12 mouse cellular contexts compared by ENCODE assay signal in the genomic region with DNA sequence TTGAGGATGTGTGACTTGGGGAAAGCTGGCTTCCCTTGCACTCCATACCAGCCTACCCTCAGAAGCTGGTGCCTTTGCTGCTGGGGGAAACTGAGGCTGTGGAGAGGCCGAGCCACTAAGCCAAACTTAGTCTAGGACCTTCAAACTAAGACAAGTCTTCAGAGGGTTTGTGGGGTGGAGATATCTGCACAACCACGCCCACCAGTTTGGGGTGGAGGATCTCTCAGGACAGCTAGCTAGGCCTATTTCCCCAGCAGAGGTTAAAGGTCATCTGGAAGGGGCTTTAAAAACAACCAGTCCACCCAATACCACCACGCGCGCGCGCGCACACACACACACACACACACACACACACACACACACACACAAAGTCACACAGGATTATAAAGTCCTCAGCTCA. TPM values are rescaled to one million over a fixed set of nuclear protein-coding genes. Genes with fewer than 3 reads are reported as not detected.
DNase-seq lines count a peak whose midpoint lies in the region; ATAC-seq lines count a peak whose summit lies in the region.
"Had no signal": no experiment of that assay in that cellular context is flagged by ENCODE, and none has a peak within 500 bp of the region (broad histone marks: within the 10 kb centered on the region; RNA-seq: fewer than 3 reads in every experiment).

No protein-coding gene starts in this region.

- H3K9ac ChIP-seq in heart, embryonic 13.5 days, result peak overlapping the region; percentile 95
- no peak overlapping the region for H3K9ac ChIP-seq in midbrain, embryonic 14.5 days (replicated peaks; ENCODE audit: low read length)
- no peak overlapping the region for H3K9ac ChIP-seq in hindbrain, embryonic 11.5 days (ENCODE audit: low read depth, low read length)
- no peak overlapping the region for H3K9ac ChIP-seq in neural tube, embryonic 15.5 days (replicated peaks)

- peaks cover 75% of the 10 kb centered on the region for H3K4me1 ChIP-seq in heart, embryonic 13.5 days
- peaks cover 38% of the 10 kb centered on the region for H3K4me1 ChIP-seq in midbrain, embryonic 10.5 days
- H3K4me1 ChIP-seq in midbrain, embryonic 14.5 days (ENCODE audit: control insufficient read depth, insufficient read depth, low read length), result peaks cover 8% of the 10 kb centered on the region; the same call in 1 of the 2 replicates
- H3K4me1 ChIP-seq in hindbrain, embryonic 11.5 days (replicated peaks; ENCODE audit: control insufficient read depth, insufficient read depth, low read length), result peaks cover 2% of the 10 kb centered on the region; the same call in 1 of the 2 replicates
- peaks cover 8% of the 10 kb centered on the region for H3K4me1 ChIP-seq in neural tube, embryonic 15.5 days

- H3K4me3 ChIP-seq in heart, embryonic 13.5 days, result peak overlapping the region; percentile 73
- H3K4me3 ChIP-seq in midbrain, embryonic 10.5 days, result peak overlapping the region; percentile 76
- H3K4me3 ChIP-seq in midbrain, embryonic 14.5 days (replicated peaks; ENCODE audit: low read depth, low read length), result no peak overlapping the region
- H3K4me3 ChIP-seq in hindbrain, embryonic 11.5 days (ENCODE audit: low read depth, low read length), result 0 out of 2 replicates have a peak overlapping the region, but pooled peaks have one; percentile 51
- no peak overlapping the region for H3K4me3 ChIP-seq in neural tube, embryonic 15.5 days (replicated peaks)

- peak overlapping the region; percentile 78 for H3K4me2 ChIP-seq in heart, embryonic 13.5 days
- no peak overlapping the region for H3K4me2 ChIP-seq in midbrain, embryonic 14.5 days (ENCODE audit: low read length)
- H3K4me2 ChIP-seq in hindbrain, embryonic 11.5 days (replicated peaks; ENCODE audit: low read depth, low read length), result peak overlapping the region; percentile 84
- H3K4me2 ChIP-seq in neural tube, embryonic 15.5 days, result peak overlapping the region; percentile 85

- H3K9me3 ChIP-seq in heart, embryonic 13.5 days, result no peaks in the 10 kb centered on the region
- H3K9me3 ChIP-seq in midbrain, embryonic 10.5 days (replicated peaks), result no peaks in the 10 kb centered on the region
- no peaks in the 10 kb centered on the region for H3K9me3 ChIP-seq in midbrain, embryonic 14.5 days (ENCODE audit: control insufficient read depth, low read length)
- no peaks in the 10 kb centered on the region for H3K9me3 ChIP-seq in hindbrain, embryonic 11.5 days (ENCODE audit: control insufficient read depth, low read length)
- no peaks in the 10 kb centered on the region for H3K9me3 ChIP-seq in neural tube, embryonic 15.5 days (replicated peaks)

- 0 out of 2 replicates have a peak, but pooled peaks have one; percentile 4 for ATAC-seq in heart, embryonic 13.5 days (ENCODE audit: extremely low read depth, insufficient number of reproducible peaks, low FRiP score, low TSS enrichment)
- no peak for ATAC-seq in midbrain, embryonic 14.5 days (ENCODE audit: low FRiP score, low TSS enrichment)
- no peak for ATAC-seq in hindbrain, embryonic 11.5 days (ENCODE audit: low FRiP score)
- no peak for ATAC-seq in neural tube, embryonic 15.5 days (ENCODE audit: low FRiP score)
- ATAC-seq: inflammation-experienced regulatory T-cells, adult 6 months had no signal

- no peak for DNase-seq in heart, adult 8-10 months (ENCODE audit: low spot score)
- no peak for DNase-seq in midbrain, embryonic 10.5 days (ENCODE audit: low spot score)
- no peak for DNase-seq in midbrain, embryonic 14.5 days
- no peak for DNase-seq in hindbrain, embryonic 11.5 days (ENCODE audit: low spot score)
- no peak for DNase-seq in adipocyte (ENCODE audit: low spot score)
- no peak for DNase-seq in frontal cortex, postnatal 14 days (ENCODE audit: low spot score in 2 of 2)
- DNase-seq: cerebellum, adult 11 months; left cerebral cortex, postnatal 4 days; right cerebral cortex, postnatal 25 days had no signal

- H3K27me3 ChIP-seq in heart, embryonic 13.5 days (replicated peaks), result peaks cover 20% of the 10 kb centered on the region
- peaks cover 39% of the 10 kb centered on the region for H3K27me3 ChIP-seq in midbrain, embryonic 10.5 days (ENCODE audit: low read depth, poor library complexity, severe bottlenecking)
- peaks cover 27% of the 10 kb centered on the region for H3K27me3 ChIP-seq in midbrain, embryonic 14.5 days (ENCODE audit: control insufficient read depth, insufficient read depth, low read length)
- H3K27me3 ChIP-seq in hindbrain, embryonic 11.5 days (ENCODE audit: control insufficient read depth, insufficient read depth, low read length), result peaks cover 21% of the 10 kb centered on the region
- H3K27me3 ChIP-seq in neural tube, embryonic 15.5 days (replicated peaks), result peaks cover 60% of the 10 kb centered on the region

- H3K36me3 ChIP-seq in heart, embryonic 13.5 days, result no peaks in the 10 kb centered on the region
- no peaks in the 10 kb centered on the region for H3K36me3 ChIP-seq in midbrain, embryonic 10.5 days
- no peaks in the 10 kb centered on the region for H3K36me3 ChIP-seq in midbrain, embryonic 14.5 days (ENCODE audit: control insufficient read depth, insufficient read depth, low read length)
- no peaks in the 10 kb centered on the region for H3K36me3 ChIP-seq in hindbrain, embryonic 11.5 days (ENCODE audit: control insufficient read depth, insufficient read depth, low read length)
- H3K36me3 ChIP-seq in neural tube, embryonic 15.5 days, result no peaks in the 10 kb centered on the region

- 46% methylated on average over 8 of the region's 8 CpGs for WGBS in heart, embryonic 13.5 days
- 73% methylated on average over 8 of the region's 8 CpGs for WGBS in midbrain, embryonic 10.5 days
- WGBS in midbrain, embryonic 14.5 days, result 85% methylated on average over 8 of the region's 8 CpGs
- 61% methylated on average over 7 of the region's 8 CpGs for WGBS in hindbrain, embryonic 11.5 days
- WGBS in neural tube, embryonic 15.5 days, result 77% methylated on average over 8 of the region's 8 CpGs

- peak overlapping the region; percentile 88 for H3K27ac ChIP-seq in heart, embryonic 13.5 days (replicated peaks)
- peak overlapping the region; percentile 86; the same call in 1 of the 2 replicates for H3K27ac ChIP-seq in midbrain, embryonic 10.5 days (replicated peaks)
- H3K27ac ChIP-seq in midbrain, embryonic 14.5 days (replicated peaks; ENCODE audit: low read depth, low read length), result no peak overlapping the region
- no peak overlapping the region for H3K27ac ChIP-seq in hindbrain, embryonic 11.5 days (ENCODE audit: low read depth, low read length)
- no peak overlapping the region for H3K27ac ChIP-seq in neural tube, embryonic 15.5 days (replicated peaks)

RNA-seq across cellular contexts. Expression of gene Prrx2, which starts 11.5 kb away (rescaled TPM):
- polyA plus RNA-seq in heart, embryonic 13.5 days (2015; fragmentation: Nextera tagmentation; extraction: Ambion mirVana), result 30.3 and 37.0 TPM in 2 replicates
- under 1 TPM; 0.28 to 1.00 (median 0.73) TPM for total RNA-seq in heart, adult 8-10 months (2022)
- polyA plus RNA-seq in midbrain, embryonic 10.5 days (2016; fragmentation: Nextera tagmentation; extraction: Ambion mirVana), result 22.3 and 29.5 TPM in 2 replicates
- polyA plus RNA-seq in midbrain, embryonic 14.5 days (2014; fragmentation: Nextera tagmentation; extraction: Ambion mirVana), result 1.4 and 2.2 TPM in 2 replicates
- 36.7 and 39.7 TPM in 2 replicates for polyA plus RNA-seq in hindbrain, embryonic 11.5 days (2014; fragmentation: Nextera tagmentation; extraction: Ambion mirVana)
- 1.8 and 2.7 TPM in 2 replicates for polyA plus RNA-seq in neural tube, embryonic 15.5 days (2015; fragmentation: Nextera tagmentation; extraction: Ambion mirVana)
- polyA plus RNA-seq: inflammation-experienced regulatory T-cells, adult 6 months had no signal

RNA-seq across cellular contexts. Expression of gene Asb6, which starts 16.1 kb away (rescaled TPM):
- polyA plus RNA-seq in heart, embryonic 13.5 days (2015; fragmentation: Nextera tagmentation; extraction: Ambion mirVana), result 20.0 and 21.8 TPM in 2 replicates
- 10 to 100 TPM in 1 of 4 experiments, 1 to 10 TPM in 3; 8.4 to 11.3 (median 8.7) TPM for total RNA-seq in heart, adult 8-10 months (2022)
- 43.9 and 45.8 TPM in 2 replicates for polyA plus RNA-seq in midbrain, embryonic 10.5 days (2016; fragmentation: Nextera tagmentation; extraction: Ambion mirVana)
- polyA plus RNA-seq in midbrain, embryonic 14.5 days (2014; fragmentation: Nextera tagmentation; extraction: Ambion mirVana), result 38.5 and 42.7 TPM in 2 replicates
- 26.0 and 28.5 TPM in 2 replicates for polyA plus RNA-seq in hindbrain, embryonic 11.5 days (2014; fragmentation: Nextera tagmentation; extraction: Ambion mirVana)
- 40.7 and 44.0 TPM in 2 replicates for polyA plus RNA-seq in neural tube, embryonic 15.5 days (2015; fragmentation: Nextera tagmentation; extraction: Ambion mirVana)

RNA-seq across cellular contexts. Expression of gene Ntmt1, which starts 38.6 kb away (rescaled TPM):
- polyA plus RNA-seq in heart, embryonic 13.5 days (2015; fragmentation: Nextera tagmentation; extraction: Ambion mirVana), result 72.7 and 81.4 TPM in 2 replicates
- 10 to 100 TPM; 23.8 to 27.7 (median 25.3) TPM for total RNA-seq in heart, adult 8-10 months (2022)
- polyA plus RNA-seq in midbrain, embryonic 10.5 days (2016; fragmentation: Nextera tagmentation; extraction: Ambion mirVana), result 126 and 127 TPM in 2 replicates
- polyA plus RNA-seq in midbrain, embryonic 14.5 days (2014; fragmentation: Nextera tagmentation; extraction: Ambion mirVana), result 114 and 122 TPM in 2 replicates
- 108 and 110 TPM in 2 replicates for polyA plus RNA-seq in hindbrain, embryonic 11.5 days (2014; fragmentation: Nextera tagmentation; extraction: Ambion mirVana)
- polyA plus RNA-seq in neural tube, embryonic 15.5 days (2015; fragmentation: Nextera tagmentation; extraction: Ambion mirVana), result 92.6 and 107 TPM in 2 replicates

RNA-seq across cellular contexts. Expression of gene 1700001O22Rik, which starts 42.8 kb away (rescaled TPM):
- 1.7 and 2.1 TPM in 2 replicates for polyA plus RNA-seq in heart, embryonic 13.5 days (2015; fragmentation: Nextera tagmentation; extraction: Ambion mirVana)
- total RNA-seq in heart, adult 8-10 months (2022), result 1 to 10 TPM in 1 of 4 experiments, under 1 TPM in 3; 0.24 to 1.2 (median 0.55) TPM
- polyA plus RNA-seq in midbrain, embryonic 10.5 days (2016; fragmentation: Nextera tagmentation; extraction: Ambion mirVana), result 3.5 and 4.0 TPM in 2 replicates
- polyA plus RNA-seq in midbrain, embryonic 14.5 days (2014; fragmentation: Nextera tagmentation; extraction: Ambion mirVana), result 0.87 and 1.0 TPM in 2 replicates
- 2.7 and 4.0 TPM in 2 replicates for polyA plus RNA-seq in hindbrain, embryonic 11.5 days (2014; fragmentation: Nextera tagmentation; extraction: Ambion mirVana)
- polyA plus RNA-seq in neural tube, embryonic 15.5 days (2015; fragmentation: Nextera tagmentation; extraction: Ambion mirVana), result 1.5 and 2.2 TPM in 2 replicates

Comparison
In these comparisons a context has a peak if more than half of its experiments do, and no peak if none do; other contexts are left out.
1. H3K27ac ChIP-seq: peak in heart, embryonic 13.5 days (single experiment) and midbrain, embryonic 10.5 days (single experiment); none in midbrain, embryonic 14.5 days (single experiment), hindbrain, embryonic 11.5 days (single experiment) and neural tube, embryonic 15.5 days (single experiment).
2. H3K4me3 ChIP-seq: peak in heart, embryonic 13.5 days (single experiment), midbrain, embryonic 10.5 days (single experiment) and hindbrain, embryonic 11.5 days (single experiment); none in midbrain, embryonic 14.5 days (single experiment) and neural tube, embryonic 15.5 days (single experiment).